Mouse (Mus musculus) adrenal gland, postnatal 4 days (tissue): ENCODE results near the gene Zfp760. TPM values are rescaled to one million over a fixed set of nuclear protein-coding genes. Genes with fewer than 3 reads are reported as not detected.
A peak's percentile ranks its signal among the peaks of the same experiment; 100 is the strongest.
"Not testable (repeated sequence)": the region's sequence is repeated elsewhere in the genome, so short reads cannot be mapped to it uniquely, and the experiment has no call there.

ENCODE experiments used
- DNase-seq, 2 experiments: peaks; one replicate each; pipeline ENCODE4 v3.0.0; 2021 to 2022; ENCODE audit warnings: low spot score in 2 of 2, mixed read lengths in 2 of 2
- long read RNA-seq, 2 experiments: library from polyadenylated mRNA; stranded (forward); transcript quantifications; one replicate each; pipeline ENCODE4 v2.0.0; 2021
- total RNA-seq, 2 experiments: library from RNA; stranded (reverse); gene quantifications; 2 replicates each; pipeline ENCODE4 v1.2.3; 2021

The Zfp760 gene
- 10 to 100 TPM; 10.5 to 10.8 TPM for total RNA-seq
- long read RNA-seq, experiment 1, full-length matches to known transcripts, result 2 of 4 reads
- long read RNA-seq, experiment 1, partial matches to known transcripts, result 0 of 4 reads
- long read RNA-seq, experiment 1, other reads (novel, unspliced or antisense), result 2 of 4 reads
- long read RNA-seq, experiment 2, full-length matches to known transcripts, result 1 of 3 reads
- long read RNA-seq, experiment 2, partial matches to known transcripts, result 0 of 3 reads
- long read RNA-seq, experiment 2, other reads (novel, unspliced or antisense), result 2 of 3 reads

DNA sequence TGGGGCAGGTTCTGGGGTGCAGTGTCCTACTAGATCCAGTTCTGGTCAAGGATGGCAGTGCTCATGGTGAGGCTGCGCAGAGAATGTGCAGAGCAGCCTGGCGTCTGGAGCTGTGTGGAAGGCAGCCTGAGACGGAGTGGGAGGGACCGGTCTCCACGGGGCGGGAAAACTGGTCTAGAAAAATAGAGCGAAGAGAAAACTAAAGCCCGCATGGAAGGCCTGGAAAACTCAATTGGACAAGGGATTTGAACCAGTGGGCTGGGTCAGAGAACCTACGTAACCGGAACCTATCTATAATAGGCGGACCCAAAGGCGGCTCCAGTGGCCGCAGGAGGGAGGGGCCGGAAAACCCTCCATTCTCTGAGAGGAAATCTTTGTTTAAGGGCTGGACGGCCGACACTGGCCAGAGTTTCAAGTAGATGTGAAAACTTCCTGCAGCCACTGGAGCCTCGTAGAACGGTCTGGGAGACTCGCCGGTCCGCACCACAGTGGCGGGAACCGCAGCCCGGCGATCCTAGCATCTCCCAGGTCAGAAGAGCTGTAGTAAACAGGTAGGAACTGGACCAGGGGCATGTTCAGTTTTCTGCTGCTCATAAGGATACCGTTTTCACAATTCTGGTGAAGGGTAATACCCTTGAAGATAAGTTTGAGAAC, at the start of gene Zfp760:
Gene Zfp760, plus strand, starts transcription at position 399 of the 654 bp plus-strand sequence.
- DNase-seq, result peak; percentile 33 to 63

DNA sequence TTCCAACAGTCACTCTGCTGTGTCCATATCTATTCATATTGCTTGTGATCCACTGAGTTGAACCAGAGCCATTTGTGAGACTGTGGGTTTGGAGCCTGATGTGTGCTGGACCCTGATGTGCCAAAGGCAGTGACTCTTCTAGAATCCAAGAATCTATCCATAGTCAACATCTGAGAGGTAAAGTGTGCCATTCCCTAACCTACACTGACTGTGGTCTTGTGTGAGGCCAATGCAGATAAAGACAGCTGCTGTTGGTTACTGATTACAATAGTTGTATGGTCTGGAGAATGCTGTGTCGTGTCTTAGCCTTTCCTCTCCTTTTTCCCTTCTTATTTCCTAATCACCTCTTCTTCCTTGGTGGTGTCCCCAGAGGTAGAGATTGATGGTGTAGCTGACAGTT, 28.7 kb upstream of the Zfp760 start:
- not testable (repeated sequence) for DNase-seq

DNA sequence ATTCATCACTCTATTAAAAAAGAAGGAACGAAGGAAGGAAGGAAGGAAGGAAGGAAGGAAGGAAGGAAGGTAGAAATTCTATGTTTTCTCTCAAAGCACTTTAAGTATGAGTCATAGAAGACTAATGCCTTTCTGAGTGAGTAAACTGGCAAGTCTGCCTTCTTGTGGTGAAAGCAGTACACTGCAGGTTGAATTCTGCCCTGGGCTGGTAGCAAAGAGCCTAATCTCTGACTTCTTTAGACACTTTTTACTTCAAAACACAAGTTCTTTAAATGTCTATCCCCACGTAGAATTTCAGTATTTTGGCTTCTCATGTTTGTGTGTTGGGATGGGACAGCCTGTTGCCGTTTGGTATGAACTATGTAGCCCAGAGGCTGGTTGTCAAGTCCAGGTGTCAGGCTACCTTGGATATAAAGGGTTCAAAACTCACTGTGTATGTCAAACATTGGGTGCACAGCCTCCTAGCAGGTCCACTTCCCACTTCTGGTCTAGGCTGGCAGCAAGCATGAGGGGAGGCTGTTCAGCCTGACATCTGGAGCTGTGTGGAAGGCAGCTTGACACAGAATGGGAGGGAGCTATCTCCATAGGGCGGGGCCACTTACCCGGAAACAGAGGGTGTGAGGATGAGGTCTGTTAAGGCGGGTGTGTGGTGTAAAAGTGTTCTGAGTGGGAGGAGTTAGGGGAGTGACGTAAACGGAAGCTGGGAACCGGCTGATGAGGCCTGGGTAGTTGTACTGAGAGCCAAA, 28.1 kb upstream of the Zfp760 start:
- DNase-seq, result peak; percentile 44 to 66

DNA sequence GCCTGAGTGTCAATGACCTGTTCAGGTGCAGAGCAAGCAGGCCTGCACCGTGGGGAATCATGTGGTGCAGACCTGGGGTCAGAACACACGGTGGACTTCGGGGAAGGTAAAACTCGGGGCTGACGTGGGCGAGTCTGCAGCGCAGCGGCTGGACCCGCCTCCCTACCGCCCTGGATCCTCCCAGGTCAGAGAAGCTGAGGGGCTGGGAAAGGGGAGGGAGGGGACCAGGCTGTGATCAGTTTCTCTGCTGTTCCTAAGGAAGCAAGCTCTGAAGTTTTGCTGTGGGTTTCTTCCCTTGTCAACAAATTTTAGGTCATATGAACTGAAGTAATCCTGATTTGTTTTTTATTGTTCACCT, 27.5 kb upstream of the Zfp760 start:
- not testable (repeated sequence) for DNase-seq

- no peak for DNase-seq
Observed at GRCm38 (mm10) chr17:21691560-21691959, 16.0 kb upstream of the Zfp760 start, which contains the start of gene Gm10226. TSS of gene Gm10226 (plus strand) at chr17:21691860.

- no peak for DNase-seq
Observed at GRCm38 (mm10) chr17:21693342-21693741, 14.2 kb upstream of the Zfp760 start.

DNA sequence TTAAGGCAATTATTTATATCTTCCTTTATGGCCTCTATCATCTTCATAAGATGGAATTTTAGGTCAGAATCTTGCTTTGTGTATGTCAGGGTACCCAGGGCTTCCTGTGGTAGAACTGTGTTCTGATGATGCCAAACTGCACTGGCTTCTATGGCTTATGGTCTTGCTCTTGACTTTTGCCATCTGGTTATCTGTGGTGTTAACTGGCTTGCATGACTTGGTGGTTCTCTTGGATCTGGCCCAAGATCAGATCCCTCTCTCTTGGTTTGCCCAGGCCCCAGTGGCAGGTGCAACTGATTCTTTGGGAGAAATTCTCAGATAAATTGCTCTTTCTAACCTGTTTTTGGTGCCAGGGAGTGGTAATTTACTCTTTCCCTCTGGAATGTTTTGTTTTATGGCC, 11.5 kb upstream of the Zfp760 start:
- no peak for DNase-seq

DNA sequence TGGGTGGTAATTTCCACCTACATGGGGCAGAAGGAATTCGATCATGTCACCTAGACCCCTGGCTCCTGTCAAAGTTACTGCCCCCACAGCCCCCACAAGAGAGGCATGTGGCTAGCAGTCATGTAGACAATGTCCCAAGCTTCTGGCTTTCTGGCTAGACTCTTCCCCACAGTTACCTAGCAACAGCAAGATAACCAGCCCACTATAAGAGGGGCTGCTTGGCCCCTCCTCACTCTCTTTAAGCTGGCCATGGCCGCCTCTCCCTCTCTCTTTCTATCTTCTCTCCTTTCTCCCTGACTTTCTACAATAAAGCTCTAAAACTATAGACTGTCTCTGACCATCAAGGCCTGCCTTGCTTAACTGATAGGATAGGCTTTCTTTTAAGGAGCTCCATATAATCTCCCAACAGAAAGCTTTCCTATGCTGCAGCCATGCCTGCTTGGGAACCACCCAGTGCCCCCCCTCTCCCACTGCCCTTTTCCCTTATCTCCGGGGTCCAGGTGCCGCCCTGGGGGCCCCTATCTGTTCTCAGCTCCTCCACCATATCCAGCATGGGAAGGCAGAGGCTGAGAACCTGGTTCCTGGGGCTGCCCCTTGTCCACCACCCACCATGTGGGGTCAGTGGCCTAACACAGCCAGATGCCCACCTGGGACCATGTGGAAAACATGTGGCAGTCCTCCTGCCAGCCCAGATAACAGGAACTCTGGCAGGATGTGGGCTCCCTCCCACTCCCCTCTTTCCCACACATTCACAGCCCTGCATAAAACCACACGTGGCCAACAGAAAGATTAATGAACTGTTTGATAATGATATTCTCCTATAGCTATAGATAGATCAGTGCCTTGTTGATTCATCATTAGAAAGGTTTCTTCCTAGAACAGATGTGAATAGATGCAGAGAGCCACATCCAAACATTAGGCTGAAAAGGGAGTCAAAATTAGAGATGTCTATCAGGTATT, 5.0 kb upstream of the Zfp760 start:
- DNase-seq, result no peak

- DNase-seq, result no peak
Observed at GRCm38 (mm10) chr17:21703414-21703813, 4.1 kb upstream of the Zfp760 start.

GRCm38 (mm10) chr17:21708401-21708800, 860 bp downstream of the Zfp760 start:
- DNase-seq, result no peak

DNA sequence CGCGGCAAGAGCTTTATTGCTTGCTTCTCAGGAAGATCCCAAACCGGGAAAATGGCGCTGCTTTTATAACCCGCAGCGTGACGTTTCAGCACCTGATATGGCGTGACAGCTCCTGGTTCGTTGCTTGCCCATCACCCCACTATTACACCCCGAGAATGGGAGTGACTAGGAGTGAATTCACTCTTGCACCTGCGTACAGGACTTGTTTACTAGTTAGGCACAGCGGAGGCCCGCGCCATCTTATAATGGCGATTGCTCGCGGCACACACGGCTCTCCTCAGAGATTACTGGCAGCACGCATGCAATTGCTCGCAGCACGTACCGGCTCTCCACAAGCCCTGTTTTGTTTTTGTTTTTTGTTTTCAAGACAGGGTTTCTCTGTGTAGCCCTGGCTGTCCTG, 23.0 kb downstream of the Zfp760 start, which contains the start of gene Zfp229:
Gene Zfp229, plus strand, starts transcription at position 301 of the 400 bp plus-strand sequence.
- DNase-seq, result not testable (repeated sequence)

DNA sequence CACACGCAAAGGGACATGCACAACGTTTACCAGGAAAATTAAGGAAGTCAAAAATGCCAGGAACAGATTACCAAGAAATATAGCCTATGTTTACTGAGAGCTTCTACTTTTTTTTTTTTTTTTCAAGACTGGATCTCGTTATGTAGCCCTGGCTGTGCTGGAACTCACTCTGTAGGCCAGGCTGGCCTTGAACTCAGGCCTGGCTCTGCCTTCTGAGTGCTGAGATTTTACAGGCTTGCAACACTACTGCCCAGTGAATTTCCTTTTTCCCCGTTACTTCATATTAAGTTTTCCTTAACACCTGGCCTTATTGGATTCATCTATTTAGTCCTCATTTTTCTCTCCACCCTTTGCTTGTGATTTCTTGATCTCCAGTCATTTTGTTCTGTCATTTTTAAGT, 25.5 kb downstream of the Zfp760 start:
- no peak for DNase-seq

GRCm38 (mm10) chr17:21733529-21734031, 26.0 kb downstream of the Zfp760 start:
- DNase-seq, result peak; percentile 28 to 50

DNA sequence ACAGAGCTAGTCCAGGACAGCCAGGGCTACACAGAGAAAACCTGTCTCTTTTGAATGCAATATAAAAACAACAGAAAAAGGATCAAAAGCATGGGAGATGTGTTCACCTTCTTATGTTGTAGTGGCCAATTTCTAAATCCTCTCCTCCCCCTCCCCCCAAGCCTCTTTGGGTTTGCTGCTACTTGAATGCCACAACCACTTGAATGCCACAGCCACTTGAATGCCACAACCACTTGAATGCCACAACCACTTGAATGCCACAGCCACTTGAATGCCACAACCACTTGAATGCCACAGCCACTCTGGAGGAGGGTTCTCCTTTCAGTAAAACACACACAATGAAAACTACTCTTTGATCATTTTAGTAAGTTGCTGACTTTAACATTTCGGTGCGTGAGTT, 45.2 kb downstream of the Zfp760 start:
- no peak for DNase-seq

DNA sequence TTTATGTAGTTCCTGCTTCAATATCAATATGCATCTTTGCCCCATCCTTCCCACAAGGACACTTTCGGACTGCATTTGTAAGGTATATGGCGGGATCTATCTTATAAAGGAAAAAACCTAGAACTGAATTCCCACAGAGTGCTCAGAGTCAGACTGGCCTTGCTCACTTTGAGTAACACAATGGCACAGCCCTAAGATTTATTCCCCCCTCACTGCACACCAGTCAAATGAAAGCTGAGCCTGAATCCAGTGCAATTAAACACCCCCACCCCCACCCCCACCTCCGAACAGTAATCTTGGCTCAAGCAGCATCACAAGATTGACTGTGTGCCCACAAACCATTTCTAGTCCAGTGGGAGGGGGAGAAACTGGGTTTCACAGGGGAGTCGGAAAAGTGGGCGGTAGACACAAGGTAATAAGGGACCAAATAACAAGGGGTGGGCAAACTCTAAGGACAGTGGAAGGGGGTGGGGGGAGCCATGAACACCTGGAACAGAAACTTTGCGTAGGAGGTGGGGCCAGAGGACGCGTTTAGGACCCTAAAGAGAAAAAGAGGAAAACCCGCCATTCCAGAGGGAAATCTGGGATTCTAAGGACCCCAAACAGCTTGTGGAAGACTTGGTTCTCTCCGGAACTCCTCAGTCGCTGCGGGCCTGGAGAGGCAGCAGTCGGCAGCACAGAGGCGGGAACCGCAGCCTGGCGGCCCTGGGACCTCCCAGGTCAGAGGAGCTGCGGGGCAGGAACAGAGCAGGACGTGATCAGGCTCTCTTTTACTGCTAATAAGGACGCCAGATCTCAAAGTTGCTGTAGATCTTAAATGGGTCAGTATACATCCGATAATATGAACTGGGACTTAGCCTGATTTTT, 46.0 kb downstream of the Zfp760 start:
- DNase-seq, result no peak

- no peak for DNase-seq
Observed at GRCm38 (mm10) chr17:21770336-21770735, 62.8 kb downstream of the Zfp760 start.
